ENCODE assay signal across 23 mouse cellular contexts in the genomic region with DNA sequence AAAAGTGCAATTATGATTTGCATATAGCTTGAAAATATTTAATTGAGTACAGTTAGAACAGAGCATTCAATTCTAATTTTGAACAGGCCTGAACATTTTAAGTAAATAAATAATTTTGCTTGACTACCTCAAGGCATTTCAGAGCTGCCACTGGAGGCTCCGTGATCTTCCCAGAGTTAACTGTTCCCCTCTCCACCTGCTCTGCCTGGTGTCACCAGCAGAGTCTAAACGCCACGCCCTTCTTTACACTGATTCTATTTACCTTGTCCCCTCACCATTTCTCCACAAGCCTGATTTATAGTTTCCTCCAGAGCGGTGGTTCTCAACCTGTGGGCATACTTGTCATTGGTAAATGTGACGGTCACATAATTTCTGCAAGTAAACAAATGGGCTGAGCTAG.
DNase-seq lines count a peak whose midpoint lies in the region; ATAC-seq and TF ChIP-seq lines count a peak whose summit lies in the region.
"Had no signal": no experiment of that assay in that cellular context is flagged by ENCODE, and none has a peak within 500 bp of the region (broad histone marks: within the 10 kb centered on the region; RNA-seq: fewer than 3 reads in every experiment).

No protein-coding gene starts in this region.

- no peak for TF ChIP-seq POLR2A in small intestine, adult 2 months (IDR thresholded peaks at IDR 0.05; ENCODE audit: low read depth, low read length)

- peak overlapping the region; percentile 28 for H3K4me2 ChIP-seq in heart, embryonic 12.5 days
- 0 out of 2 replicates have a peak overlapping the region, but pooled peaks have one; percentile 20 for H3K4me2 ChIP-seq in liver, embryonic 12.5 days
- no peak overlapping the region for H3K4me2 ChIP-seq in liver, embryonic 11.5 days
- H3K4me2 ChIP-seq in embryonic facial prominence, embryonic 14.5 days (ENCODE audit: low read depth, low read length): peak overlapping the region; percentile 37; the same call in 1 of the 2 replicates
- H3K4me2 ChIP-seq: hindbrain, embryonic 13.5 days; limb, embryonic 15.5 days had no signal

- H3K27ac ChIP-seq in heart, embryonic 12.5 days (ENCODE audit: poor library complexity, severe bottlenecking): no peak overlapping the region
- H3K27ac ChIP-seq in heart, embryonic 10.5 days: no peak overlapping the region
- no peak overlapping the region for H3K27ac ChIP-seq in liver, embryonic 12.5 days
- H3K27ac ChIP-seq in liver, embryonic 11.5 days (ENCODE audit: low read depth, low read length): no peak overlapping the region
- peak overlapping the region; percentile 55; the same call in 1 of the 2 replicates for H3K27ac ChIP-seq in embryonic facial prominence, embryonic 14.5 days (replicated peaks; ENCODE audit: low read depth, low read length)
- peak overlapping the region; percentile 55 for H3K27ac ChIP-seq in small intestine, adult 2 months (ENCODE audit: insufficient read depth, low read depth, low read length)
- H3K27ac ChIP-seq: hindbrain, embryonic 13.5 days; kidney, postnatal 0 days had no signal

- H3K27me3 ChIP-seq in heart, embryonic 12.5 days (replicated peaks): no peaks in the 10 kb centered on the region
- H3K27me3 ChIP-seq in heart, embryonic 10.5 days (ENCODE audit: insufficient read depth, poor library complexity, severe bottlenecking): no peaks in the 10 kb centered on the region
- H3K27me3 ChIP-seq in liver, embryonic 12.5 days (replicated peaks): no peaks in the 10 kb centered on the region
- H3K27me3 ChIP-seq in liver, embryonic 11.5 days (replicated peaks; ENCODE audit: control insufficient read depth, insufficient read depth, low read length): no peaks in the 10 kb centered on the region
- H3K27me3 ChIP-seq in embryonic facial prominence, embryonic 14.5 days (replicated peaks; ENCODE audit: control insufficient read depth, insufficient read depth, low read length): no peaks in the 10 kb centered on the region
- no peaks in the 10 kb centered on the region for H3K27me3 ChIP-seq in small intestine, adult 2 months (ENCODE audit: control insufficient read depth, insufficient read depth, low read length)
- H3K27me3 ChIP-seq: hindbrain, embryonic 13.5 days; limb, embryonic 15.5 days; megakaryocyte, embryonic 14.5 days; Patski had no signal

- DNase-seq in heart, embryonic 10.5 days (ENCODE audit: low spot score): no peak
- DNase-seq in liver, embryonic 11.5 days (ENCODE audit: low spot score): no peak
- DNase-seq in embryonic facial prominence, embryonic 14.5 days (ENCODE audit: low spot score): no peak
- DNase-seq in embryo, embryonic 10 days (ENCODE audit: low spot score): no peak
- DNase-seq: adrenal gland, postnatal 10 days; cerebellum, adult 9-10 months; gastrocnemius, postnatal 10 days; heart, adult 18-20 months; layer of hippocampus, postnatal 36 days; lung, adult 18-20 months; midbrain, embryonic 14.5 days; spleen, adult 18-20 months had no signal

- no peak for ATAC-seq in heart, embryonic 12.5 days (ENCODE audit: insufficient number of reproducible peaks, low FRiP score)
- ATAC-seq in liver, embryonic 12.5 days: no peak
- ATAC-seq in liver, embryonic 11.5 days (replicated peaks; ENCODE audit: low FRiP score): no peak
- no peak for ATAC-seq in embryonic facial prominence, embryonic 14.5 days (ENCODE audit: low read depth)
- ATAC-seq in frontal cortex, adult (ENCODE audit: low TSS enrichment): no peak
- ATAC-seq: CD4-positive, CD25-positive, alpha-beta regulatory T cell, adult 4 months; inflammation-experienced regulatory T-cells, adult 6 months; Patski had no signal

- H3K4me1 ChIP-seq in heart, embryonic 12.5 days (replicated peaks): peaks cover 29% of the 10 kb centered on the region
- peaks cover 42% of the 10 kb centered on the region for H3K4me1 ChIP-seq in heart, embryonic 10.5 days
- H3K4me1 ChIP-seq in liver, embryonic 12.5 days: peaks cover 29% of the 10 kb centered on the region
- H3K4me1 ChIP-seq in liver, embryonic 11.5 days (replicated peaks; ENCODE audit: control insufficient read depth, insufficient read depth, low read length): peaks cover 13% of the 10 kb centered on the region
- H3K4me1 ChIP-seq in embryonic facial prominence, embryonic 14.5 days (ENCODE audit: control insufficient read depth, insufficient read depth, low read length): peaks cover 55% of the 10 kb centered on the region
- peaks cover 14% of the 10 kb centered on the region; the same call in 1 of the 2 replicates for H3K4me1 ChIP-seq in small intestine, adult 2 months (ENCODE audit: control insufficient read depth, insufficient read depth, insufficient read length, low read length)
- H3K4me1 ChIP-seq: hindbrain, embryonic 13.5 days; megakaryocyte, embryonic 14.5 days had no signal

- no peak for TF ChIP-seq CTCF in small intestine, adult 2 months (IDR thresholded peaks at IDR 0.05; ENCODE audit: extremely low read depth, insufficient read length, insufficient replicate concordance, low read depth, low read length)

- no peaks in the 10 kb centered on the region for H3K36me3 ChIP-seq in heart, embryonic 12.5 days
- H3K36me3 ChIP-seq in heart, embryonic 10.5 days: no peaks in the 10 kb centered on the region
- no peaks in the 10 kb centered on the region for H3K36me3 ChIP-seq in liver, embryonic 12.5 days
- no peaks in the 10 kb centered on the region for H3K36me3 ChIP-seq in liver, embryonic 11.5 days (ENCODE audit: control insufficient read depth, insufficient read depth, low read length)
- H3K36me3 ChIP-seq in embryonic facial prominence, embryonic 14.5 days (ENCODE audit: control insufficient read depth, insufficient read depth, low read length): no peaks in the 10 kb centered on the region
- no peaks in the 10 kb centered on the region for H3K36me3 ChIP-seq in small intestine, adult 2 months (ENCODE audit: control insufficient read depth, insufficient read depth, low read length)
- H3K36me3 ChIP-seq: hindbrain, embryonic 13.5 days; limb, embryonic 15.5 days had no signal

- H3K9me3 ChIP-seq in heart, embryonic 12.5 days (replicated peaks): no peaks in the 10 kb centered on the region
- H3K9me3 ChIP-seq in heart, embryonic 10.5 days: no peaks in the 10 kb centered on the region
- no peaks in the 10 kb centered on the region for H3K9me3 ChIP-seq in liver, embryonic 12.5 days (replicated peaks)
- no peaks in the 10 kb centered on the region for H3K9me3 ChIP-seq in liver, embryonic 11.5 days (ENCODE audit: control insufficient read depth, low read length)
- H3K9me3 ChIP-seq in embryonic facial prominence, embryonic 14.5 days (ENCODE audit: control insufficient read depth, low read length): no peaks in the 10 kb centered on the region
- H3K9me3 ChIP-seq: hindbrain, embryonic 13.5 days; limb, embryonic 15.5 days; megakaryocyte, embryonic 14.5 days had no signal

- 78% methylated on average over 5 of the region's 5 CpGs for WGBS in heart, embryonic 12.5 days
- WGBS in heart, embryonic 10.5 days: 71% methylated on average over 5 of the region's 5 CpGs
- WGBS in liver, embryonic 12.5 days (ENCODE audit: insufficient replicate concordance): 78% methylated on average over 5 of the region's 5 CpGs
- 66% methylated on average over 5 of the region's 5 CpGs for WGBS in liver, embryonic 11.5 days
- 64% methylated on average over 5 of the region's 5 CpGs for WGBS in embryonic facial prominence, embryonic 14.5 days
- 33% methylated on average over 5 of the region's 5 CpGs for WGBS in small intestine, adult 2 months

- no peak overlapping the region for H3K4me3 ChIP-seq in heart, embryonic 12.5 days
- no peak overlapping the region for H3K4me3 ChIP-seq in heart, embryonic 10.5 days
- H3K4me3 ChIP-seq in liver, embryonic 12.5 days: no peak overlapping the region
- H3K4me3 ChIP-seq in liver, embryonic 11.5 days (ENCODE audit: low read depth, low read length): no peak overlapping the region
- H3K4me3 ChIP-seq in embryonic facial prominence, embryonic 14.5 days (ENCODE audit: low read depth, low read length): no peak overlapping the region
- no peak overlapping the region for H3K4me3 ChIP-seq in small intestine, adult 2 months (ENCODE audit: low read depth, low read length)
- H3K4me3 ChIP-seq: hindbrain, embryonic 13.5 days; limb, embryonic 15.5 days; megakaryocyte, embryonic 14.5 days had no signal

- H3K9ac ChIP-seq in heart, embryonic 12.5 days: no peak overlapping the region
- H3K9ac ChIP-seq in liver, embryonic 12.5 days: no peak overlapping the region
- no peak overlapping the region for H3K9ac ChIP-seq in liver, embryonic 11.5 days (ENCODE audit: low read depth, low read length)
- peak overlapping the region; percentile 28; the same call in 1 of the 2 replicates for H3K9ac ChIP-seq in embryonic facial prominence, embryonic 14.5 days (ENCODE audit: low read depth, low read length)
- H3K9ac ChIP-seq: hindbrain, embryonic 13.5 days; limb, embryonic 15.5 days had no signal

Comparison
In these comparisons a context has a peak if more than half of its experiments do, and no peak if none do; other contexts are left out.
1. H3K27ac ChIP-seq: peak in embryonic facial prominence, embryonic 14.5 days (single experiment) and small intestine, adult 2 months (single experiment); none in heart, embryonic 12.5 days (single experiment), heart, embryonic 10.5 days (single experiment), liver, embryonic 12.5 days (single experiment) and liver, embryonic 11.5 days (single experiment).